Mouse (Mus musculus) liver, adult 2 months (tissue): ENCODE measurements at regions not wholly inside any gene's neighbourhood (a gene's known extent, or its start where the extent isn't known, plus 50 kb on each side); places are given as distances from the start of the nearest gene placed in this dataset.

Experiments used
- CTCF ChIP-seq: fragments of 200-500 bp; IDR thresholded peaks from 2 replicates; pipeline ENCODE4 v1.5.1; 2011; ENCODE audit warnings: low read depth, low read length, control low read depth
- POLR2A ChIP-seq: fragments of 200-500 bp; IDR thresholded peaks from 2 replicates; pipeline ENCODE4 v1.6.1; 2011; ENCODE audit warnings: low read length, control low read depth; ENCODE audit not compliant: insufficient read depth; ENCODE audit errors: extremely low read depth

- TF ChIP-seq CTCF (no peak), POLR2A (no peak)
These were observed 162.9 kb upstream of the Lrig3 start for GRCm38 (mm10) chr10:125802923-125803583.
